Mouse (Mus musculus) layer of hippocampus, adult 18-20 months (tissue): ENCODE data around the gene 4930562C15Rik. TPM values are rescaled to one million over a fixed set of nuclear protein-coding genes. Genes with fewer than 3 reads are reported as not detected.

Experiments
- DNase-seq, 2 experiments: peaks; one replicate each; pipeline ENCODE4 v3.0.0; 2022; ENCODE audit warnings: low spot score in 2 of 2
- total RNA-seq, 2 experiments: library from RNA; stranded (reverse); gene quantifications; 2 replicates each; pipeline ENCODE4 v1.2.3; 2021

The 4930562C15Rik gene
- total RNA-seq, 2 experiments from 2014 or later, result not detected

DNA sequence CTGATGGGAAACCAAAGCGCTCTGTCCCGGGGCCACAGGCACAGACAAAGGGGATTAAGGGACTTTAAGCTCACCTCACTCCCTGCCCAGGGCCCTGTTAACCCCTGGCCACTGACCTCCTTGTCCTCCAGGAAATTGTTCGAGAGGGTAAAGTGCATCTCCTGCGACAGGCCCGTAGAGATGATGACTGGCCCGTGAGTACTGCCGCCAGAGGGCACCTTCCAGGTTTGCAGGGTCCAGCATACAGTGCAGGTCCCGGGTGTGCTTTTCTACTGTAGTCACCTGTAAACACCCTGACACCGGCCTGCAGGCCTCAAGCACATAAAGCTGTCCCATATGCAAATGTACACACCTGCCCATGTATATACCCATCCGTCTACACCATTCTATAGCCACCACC, 26.2 kb downstream of the 4930562C15Rik start:
- DNase-seq, result no peak

DNA sequence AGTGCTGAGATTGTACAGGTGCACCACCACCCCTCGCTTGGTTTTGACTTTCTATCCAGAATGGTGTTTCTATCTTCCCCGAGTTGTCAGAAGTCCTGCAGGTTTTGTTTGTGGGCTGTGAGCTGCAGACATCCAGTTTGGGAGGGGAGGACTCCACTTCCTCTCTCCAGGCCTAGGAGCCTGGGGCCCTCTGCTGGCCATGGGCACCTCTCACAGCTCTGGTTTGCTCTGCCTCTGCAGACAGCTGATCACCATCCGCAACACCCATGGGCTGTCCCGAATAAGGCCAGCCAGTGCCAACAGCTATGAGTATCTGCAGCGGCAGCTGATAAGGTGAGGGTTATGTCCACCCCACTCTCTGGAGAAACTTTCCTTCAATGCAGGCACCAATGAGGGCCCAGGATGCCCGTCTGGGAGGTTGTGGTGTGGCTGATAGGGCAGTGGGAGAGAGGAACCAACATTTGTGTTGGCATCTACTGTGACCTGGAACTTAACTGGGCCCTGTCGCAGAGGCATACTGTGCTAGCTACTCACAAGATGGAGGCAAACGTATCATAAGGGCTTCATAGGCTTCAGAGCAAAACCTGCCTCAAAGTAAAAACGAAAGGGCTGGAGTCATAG, 27.8 kb downstream of the 4930562C15Rik start:
- peak; percentile 64 to 72 for DNase-seq

DNA sequence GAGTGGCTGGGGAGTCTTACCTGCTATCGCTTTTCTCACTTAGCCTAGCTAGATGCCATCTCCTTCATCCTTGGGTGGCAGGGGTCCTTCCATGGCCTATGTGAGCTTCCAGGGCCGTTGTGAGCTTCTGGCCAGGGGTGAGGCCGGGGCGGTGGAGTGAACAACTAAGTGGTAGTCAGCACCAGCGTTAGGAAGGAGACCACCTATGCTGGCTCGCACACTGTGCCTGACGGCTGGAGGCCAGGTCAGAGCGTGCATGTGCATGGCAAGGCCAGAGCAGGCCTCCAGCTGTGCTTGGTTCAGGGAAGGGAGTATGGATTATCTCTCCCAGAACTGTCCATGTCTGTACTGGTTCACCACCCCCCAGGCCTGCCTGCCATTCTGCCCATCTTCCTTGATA, 28.5 kb downstream of the 4930562C15Rik start:
- no peak for DNase-seq

DNA sequence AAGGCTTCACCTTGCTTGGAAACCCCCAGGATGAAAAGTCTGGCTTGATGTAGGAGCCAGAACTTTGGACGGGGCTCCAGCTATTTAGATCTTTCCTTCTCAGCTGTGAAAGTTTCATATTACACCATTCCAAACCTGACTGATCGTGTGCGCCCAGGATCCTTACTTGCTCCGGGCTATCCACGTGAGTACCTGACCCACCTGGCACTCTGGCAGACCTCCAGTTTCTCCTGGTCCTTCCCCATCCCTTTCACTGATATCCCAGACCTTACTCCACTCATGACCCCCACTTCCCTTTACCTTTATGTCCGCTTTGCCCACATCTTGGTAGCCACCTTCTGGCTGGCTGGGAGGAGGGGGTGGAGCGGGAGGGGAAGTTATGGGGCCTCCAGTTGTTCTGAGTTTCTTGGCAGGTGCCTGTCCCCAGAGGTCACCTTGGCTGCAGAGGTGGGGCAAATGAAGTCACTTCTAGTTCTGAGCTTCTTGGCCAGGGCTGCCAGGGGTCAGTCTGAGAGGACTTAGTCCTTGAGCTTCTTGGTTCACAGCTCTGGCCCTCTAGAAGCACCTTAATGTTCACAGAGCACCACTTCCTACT, 31.0 kb downstream of the 4930562C15Rik start:
- DNase-seq, result no peak

DNA sequence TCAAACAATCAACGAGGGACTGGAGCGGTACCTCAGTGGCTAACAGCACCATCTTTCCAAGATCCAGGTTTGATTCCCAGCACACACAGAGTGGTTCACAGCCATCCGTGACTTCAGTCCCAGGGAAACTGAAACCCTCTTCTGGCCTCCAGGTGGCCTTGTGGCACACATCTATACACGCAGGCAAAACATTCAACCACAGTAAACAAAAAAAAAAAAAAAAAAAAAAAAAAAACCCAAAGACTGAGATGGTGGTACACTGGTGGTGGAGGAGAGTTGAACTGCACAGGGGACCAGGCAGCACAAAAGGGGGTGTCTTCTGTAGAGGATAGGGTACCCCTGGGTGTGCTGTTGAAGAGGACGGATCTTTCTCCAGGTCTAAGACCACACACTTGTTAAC, 35.3 kb downstream of the 4930562C15Rik start:
- DNase-seq, result no peak

DNA sequence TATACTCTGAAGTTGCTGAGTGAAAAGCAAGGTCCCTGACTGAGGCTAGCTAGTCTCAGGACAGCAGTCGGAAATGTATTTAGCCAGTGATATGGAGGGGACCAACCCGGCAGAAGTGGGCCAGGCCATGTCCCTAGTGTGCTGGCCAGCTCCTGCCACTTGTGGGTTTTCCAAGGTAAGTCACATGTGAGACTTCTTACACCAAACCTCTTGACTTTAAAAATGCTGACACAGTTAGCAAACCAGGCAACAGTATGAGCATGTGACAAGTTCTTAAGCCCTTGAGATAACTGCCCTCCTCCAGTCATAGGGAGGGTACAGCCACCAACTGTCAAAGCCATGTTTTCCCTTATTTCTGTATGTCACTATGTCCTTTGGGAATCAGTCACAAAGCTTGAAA, 36.7 kb downstream of the 4930562C15Rik start:
- DNase-seq, result no peak

DNA sequence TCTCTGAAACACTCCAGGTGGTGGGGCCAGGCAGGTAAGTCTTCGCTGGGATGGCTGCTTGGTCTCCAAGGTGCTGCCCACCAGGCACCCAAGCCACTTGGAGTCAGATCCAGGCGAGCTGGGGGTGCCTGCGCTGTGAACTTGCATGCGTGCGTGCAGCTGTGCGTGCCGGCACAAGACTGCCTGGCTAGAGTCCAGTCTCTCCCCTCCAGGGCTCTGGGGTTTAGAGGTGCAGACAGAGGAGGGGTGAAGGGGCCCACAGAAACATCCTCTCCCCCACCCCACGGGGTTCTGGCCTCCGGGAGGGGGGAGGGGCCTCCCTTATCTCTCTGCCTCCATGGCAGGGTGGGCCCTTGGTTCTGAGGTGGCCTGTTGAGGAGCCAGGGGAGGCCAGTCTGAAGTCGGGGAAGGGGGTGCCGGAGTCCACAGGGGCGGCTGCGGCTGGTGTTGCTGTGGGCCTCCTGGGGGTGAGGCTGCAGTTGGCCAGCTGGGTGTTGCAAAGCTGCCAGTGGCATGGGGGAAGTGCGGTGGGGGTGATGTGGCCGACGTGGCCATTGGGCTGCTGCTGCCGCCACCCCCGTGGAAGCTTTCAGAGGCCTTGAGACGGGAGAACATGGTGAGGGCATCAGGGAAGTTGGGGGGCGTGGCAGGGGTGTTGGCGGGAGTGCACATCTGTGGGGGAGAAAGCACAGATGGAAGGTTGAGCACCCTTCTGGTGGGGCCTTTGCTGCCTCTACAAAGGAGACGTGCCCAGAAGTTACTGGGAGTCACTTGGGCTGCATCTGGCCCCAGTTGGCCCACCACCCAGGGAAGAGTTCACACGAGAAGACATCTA, 40.2 kb downstream of the 4930562C15Rik start:
- no peak for DNase-seq

DNA sequence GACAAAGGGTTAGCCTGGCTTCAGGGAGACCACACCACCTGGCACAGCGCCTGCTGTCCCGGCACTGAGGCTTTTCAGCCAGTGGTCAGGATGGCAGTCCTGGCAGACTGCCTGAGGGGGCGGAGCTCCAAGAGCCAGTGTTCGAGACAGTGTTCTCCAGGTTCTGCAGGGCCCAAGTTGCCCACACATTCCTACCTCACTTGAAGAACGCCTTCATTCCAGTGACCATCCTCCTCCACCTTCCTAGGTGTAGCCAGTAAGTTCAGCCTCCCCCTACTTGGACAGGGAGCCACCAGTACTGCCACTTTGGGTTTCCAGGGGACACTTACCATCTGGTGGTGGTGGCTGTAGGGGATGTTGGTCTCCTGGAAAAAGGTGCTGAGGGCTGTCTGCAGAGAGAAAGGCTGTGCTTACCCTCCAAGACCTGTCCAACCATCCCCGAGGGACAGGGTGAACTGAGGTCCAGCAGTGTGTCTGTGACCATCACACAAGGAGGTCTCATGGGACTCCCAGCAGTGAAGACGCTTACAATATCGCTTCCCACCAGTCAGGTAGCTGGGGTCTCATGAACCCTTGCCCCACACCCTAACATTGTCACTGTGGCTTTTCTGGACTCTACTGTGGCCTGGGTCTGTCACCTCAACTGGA, 40.9 kb downstream of the 4930562C15Rik start:
- DNase-seq, result peak in 1 of 2 experiments; percentile 55

DNA sequence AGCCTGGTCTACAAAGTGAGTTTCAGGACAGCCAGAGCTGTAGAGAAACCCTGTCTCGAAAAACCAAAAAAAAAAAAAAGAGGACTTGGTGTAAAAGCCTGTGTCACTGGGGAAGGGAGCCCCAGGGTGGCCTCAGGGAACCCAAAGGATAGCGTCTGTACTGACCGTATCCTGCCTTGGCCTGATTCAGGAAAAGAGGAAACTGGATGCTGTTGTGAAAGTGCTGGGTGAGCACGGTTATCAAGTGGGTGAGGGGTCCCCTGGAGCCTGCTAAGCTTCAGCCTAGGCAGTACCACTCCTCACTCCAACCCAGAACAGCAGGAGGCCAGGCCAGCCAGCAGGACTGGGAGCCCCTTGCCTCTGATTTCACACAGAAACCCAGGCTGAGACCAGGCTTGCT, 42.0 kb downstream of the 4930562C15Rik start:
- DNase-seq, result no peak

DNA sequence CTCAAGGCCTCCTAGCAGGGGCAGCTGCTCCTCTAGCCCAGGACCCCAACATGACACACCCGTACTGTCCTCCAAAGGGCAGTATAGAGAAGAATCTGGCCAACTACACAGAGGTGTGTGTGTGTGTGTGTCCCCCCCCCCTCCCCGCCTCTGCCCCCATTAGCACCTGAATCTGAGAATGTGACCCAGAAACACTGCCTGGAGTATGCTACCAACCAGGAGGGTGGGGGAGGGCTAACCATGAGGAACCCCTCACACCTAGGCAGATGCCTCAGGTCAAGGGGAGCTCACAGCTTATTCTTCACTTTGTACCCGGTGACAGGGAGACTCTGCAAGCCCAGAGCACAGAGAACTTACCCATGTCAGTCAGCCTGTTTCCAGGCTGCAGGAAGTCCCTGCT, 42.5 kb downstream of the 4930562C15Rik start:
- DNase-seq, result no peak

DNA sequence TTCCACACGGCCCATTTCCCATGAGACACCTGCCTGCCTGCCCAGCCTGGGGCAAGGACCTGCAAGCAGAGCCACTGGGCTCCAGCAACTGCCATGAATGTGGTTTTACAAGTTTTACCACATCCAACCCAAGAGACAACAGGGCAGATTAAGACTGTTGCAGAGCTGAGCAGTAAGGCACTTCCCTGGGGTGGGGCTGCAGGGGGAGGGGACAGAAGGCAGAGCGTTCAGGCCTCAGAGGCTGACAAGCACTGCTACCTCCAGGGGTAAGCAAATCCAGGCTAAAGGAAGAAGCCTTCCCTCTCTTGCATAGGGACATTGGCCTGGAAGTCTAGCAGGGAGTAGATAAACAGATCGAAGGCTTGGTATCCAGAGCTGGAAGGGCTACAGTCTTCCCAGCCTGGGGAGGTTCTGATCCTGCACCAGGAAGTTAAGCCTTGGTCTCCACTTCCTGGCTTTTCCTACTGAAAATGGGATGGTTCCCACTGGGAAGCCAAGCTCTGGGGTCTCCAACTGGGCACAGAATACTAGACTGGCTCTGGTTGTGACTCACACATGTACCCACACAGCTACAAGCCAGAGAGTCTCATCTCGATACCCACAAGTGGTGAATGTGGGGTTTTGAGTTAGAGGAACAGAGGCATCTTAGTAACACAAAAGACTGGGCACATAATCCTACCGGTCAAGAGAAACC, 43.1 kb downstream of the 4930562C15Rik start:
- DNase-seq, result no peak

DNA sequence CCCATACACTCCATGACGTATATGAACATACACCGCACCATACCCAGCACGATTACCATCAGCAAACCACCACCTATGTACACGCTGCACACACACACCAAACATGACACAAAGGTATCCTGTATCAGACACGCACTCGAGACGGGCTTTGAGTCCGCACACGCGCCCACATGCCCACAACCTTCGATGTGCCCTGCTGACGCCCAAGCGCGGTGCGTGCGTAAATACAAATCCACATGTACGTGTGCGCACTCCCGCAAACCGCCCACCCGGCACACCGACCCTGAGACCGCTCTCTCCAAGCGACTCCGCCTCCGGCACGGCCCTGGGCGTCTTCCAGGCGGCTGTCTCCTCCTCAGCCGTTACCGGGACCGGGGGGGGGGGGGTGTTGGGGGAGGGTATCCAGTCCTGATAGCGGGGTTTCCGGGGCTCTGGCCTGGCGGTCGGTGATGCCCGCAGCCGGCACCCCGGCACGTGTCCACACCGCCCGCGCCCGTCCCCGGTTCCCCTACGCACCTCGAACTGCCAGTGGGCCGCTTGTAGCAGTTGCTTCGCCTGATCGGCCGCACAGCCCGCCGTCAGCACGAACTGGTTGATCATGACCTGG, 44.0 kb downstream of the 4930562C15Rik start:
- DNase-seq, result peak in 1 of 2 experiments; percentile 54

DNA sequence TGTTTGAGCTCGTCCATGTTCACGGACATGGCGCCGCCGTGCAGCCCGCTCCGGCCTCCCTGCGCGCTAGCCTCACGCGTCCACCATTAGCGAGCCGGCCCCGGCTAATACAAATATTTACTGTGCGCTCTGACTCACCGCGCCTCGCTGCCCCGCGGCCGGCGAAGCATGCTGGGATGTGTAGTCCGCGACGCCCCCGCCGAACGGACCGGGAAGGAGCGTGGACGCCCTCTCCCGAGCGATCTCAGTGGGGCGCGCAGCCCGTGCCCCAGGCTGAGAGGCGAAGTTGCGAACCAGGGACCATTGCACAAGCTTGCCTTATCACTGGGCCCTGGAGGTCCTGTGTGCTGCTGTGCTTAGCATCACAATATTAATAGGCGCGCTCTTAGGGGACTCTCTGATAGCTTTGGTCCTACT, 44.5 kb downstream of the 4930562C15Rik start:
- peak; percentile 88 to 94 for DNase-seq

DNA sequence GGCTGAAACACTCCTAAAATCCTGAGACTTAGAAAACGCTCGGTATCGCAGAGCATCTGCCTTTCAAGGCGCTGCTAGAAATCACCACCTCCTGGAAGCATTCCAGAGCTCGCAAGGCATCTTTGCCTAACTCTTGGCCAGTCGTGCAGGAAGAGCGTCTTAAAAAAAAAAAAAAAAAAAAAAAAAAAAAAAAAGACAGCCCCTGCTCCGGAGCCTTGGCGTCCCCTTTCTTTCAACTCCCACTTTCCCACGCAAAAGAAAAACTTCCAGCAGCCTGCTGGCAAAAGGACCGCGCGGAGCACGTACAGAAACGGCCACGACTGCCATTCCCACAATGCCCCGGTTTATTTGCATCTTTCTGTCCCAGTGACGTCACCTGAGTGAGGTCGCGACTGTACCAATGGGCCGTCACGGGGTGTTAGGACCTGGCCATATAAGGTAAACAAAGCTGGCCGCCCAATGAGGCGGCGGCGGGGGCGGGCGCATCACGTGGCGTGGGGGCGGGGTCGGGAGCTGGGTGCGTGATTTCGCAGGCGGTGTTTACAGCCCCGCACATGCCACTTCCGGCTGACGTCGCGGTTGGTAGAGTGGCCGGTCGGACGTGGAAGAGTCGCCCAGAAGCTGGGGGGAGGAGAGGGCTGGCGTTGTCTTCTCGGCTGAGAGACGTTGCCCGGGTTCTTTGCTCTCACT, 45.1 kb downstream of the 4930562C15Rik start, which contains the start of gene Ubald1:
Ubald1 (minus strand) TSS at position 180 of the 690 bp plus-strand sequence.
- DNase-seq, result peak; percentile 98 to 100

DNA sequence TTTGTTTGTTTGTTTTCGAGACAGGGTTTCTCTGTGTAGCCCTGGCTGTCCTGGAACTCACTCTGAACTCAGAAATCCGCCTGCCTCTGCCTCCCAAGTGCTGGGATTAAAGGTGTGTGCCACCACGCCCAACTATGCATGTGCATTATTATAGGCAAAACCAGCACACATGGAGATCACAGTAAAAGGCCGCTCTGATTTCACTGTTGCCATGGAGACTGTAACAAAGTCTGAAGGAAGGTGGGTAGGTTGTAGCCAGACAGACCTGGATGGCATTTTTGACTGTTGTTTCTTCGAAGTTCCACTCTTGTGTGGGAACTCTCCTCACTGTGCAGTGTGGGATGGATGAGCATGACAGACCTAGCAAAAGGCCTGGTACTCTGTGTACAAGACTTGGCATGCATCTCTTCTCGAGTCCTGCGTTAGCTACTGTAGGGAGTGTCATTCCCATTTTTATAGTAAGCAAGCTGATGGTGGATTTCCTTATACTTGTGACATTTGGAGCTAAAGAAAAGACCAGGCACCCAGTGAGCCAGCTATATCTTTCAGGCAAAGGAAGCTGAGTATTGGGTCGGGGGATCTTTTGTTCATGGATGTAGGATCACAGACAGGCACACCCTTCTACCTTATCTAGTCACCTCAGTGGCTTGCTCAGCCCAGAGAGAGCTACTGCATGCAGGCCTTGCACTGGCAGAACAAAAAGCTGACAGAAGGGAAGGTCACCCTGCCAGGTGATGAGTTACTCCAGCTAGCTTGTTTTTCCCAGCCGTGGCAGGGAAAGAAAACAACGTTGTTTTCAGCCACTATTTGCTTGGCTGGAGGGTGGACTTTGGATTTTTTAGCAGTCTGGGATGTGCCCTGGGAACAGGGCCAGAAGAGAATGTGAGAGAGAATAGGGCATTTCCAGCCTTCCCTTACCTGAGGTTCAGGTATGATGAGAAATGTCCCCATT, 46.5 kb downstream of the 4930562C15Rik start:
- DNase-seq, result peak in 1 of 2 experiments; percentile 49

DNA sequence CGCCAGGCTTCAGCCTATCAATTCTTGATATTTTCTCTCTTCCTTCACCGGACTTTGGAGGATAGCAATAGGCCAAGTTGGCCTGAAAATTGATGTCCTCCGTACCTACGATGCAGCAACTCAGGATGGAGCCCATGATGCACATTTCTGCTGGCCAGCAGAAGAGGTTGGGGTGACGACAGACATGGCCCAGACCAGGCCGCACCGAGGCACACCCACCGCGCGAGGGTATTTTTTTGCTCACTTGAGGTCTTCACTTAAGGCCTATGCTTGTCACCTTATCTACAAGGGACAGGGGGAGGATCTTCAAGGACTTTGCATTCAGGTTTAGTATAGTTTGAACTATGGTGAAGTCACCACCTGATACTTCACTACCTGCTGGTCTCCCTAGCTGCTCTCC, 49.7 kb downstream of the 4930562C15Rik start:
- DNase-seq, result no peak

DNA sequence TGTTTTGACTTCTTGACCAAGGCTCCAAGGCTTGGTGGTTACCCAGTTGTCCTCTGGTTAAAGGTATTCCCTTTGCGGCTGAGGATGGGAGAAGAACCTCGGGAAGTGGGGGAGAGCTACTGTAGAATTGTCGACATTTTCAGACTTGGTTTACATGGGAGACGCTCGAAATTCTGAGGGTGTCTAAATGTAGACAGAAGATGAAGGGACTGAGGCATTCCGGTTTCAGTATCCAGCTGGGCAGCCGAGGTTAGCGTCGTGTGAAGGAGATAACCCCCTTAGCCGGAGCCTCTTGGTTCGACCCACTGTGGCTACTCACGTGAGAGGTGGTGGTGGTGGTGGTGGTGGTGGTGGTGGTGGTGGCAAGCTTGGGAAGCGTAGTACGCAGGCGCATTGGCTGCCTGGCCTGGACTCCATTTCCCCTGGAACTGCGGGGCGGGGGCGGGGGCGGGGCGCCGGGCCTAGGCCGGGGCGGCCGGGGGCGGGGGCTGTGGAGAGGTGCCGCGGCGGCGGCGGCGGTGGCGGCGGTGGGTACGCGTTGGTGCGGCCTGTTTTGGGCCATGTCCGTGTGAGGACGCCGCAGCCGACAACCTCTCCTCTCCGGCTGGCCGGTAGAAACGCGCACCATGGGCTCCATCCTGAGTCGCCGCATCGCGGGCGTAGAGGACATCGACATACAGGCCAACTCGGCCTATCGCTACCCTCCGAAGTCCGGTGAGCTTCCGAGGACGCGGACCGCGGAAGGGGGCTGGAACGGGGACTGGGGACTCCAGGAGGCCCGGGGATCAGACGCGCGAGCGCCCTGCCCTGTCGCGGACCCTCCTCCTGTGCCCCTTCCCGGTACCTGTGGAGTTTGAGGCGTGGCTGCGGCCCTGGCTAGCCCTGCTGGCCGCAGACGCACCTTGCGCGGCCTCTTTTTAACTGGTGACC, 50.8 kb downstream of the 4930562C15Rik start, which contains the start of gene Mgrn1:
Mgrn1 (plus strand) TSS at position 490 of the 930 bp plus-strand sequence.
- peak; percentile 66 to 87 for DNase-seq

DNA sequence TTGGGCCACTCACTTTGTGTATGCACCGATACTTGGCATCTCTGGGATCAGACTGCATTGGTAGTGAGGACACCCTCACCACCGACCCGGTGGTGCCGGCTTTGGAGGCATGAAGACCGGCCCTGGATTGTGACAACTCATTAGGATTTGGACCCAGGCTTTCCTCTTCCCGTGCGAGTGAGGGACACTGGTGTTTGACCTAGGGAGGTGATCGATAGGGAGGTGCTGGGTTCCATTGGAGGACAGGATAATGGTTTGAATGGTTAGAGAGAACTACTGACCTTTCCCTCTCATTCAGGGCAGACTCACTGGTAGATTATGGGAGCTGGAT, 51.4 kb downstream of the 4930562C15Rik start:
- no peak for DNase-seq
